Mouse (Mus musculus) small intestine, adult 2 months (tissue): ENCODE results near the gene Prg2. TPM values are rescaled to one million over a fixed set of nuclear protein-coding genes. Genes with fewer than 3 reads are reported as not detected.

Experiments
- H3K27ac ChIP-seq: fragments of 200-500 bp; 2 replicates; pipeline ENCODE4 v1.5.1; 2012; ENCODE audit warnings: low read depth, low read length, control low read depth, inconsistent platforms; ENCODE audit not compliant: insufficient read depth
- H3K27me3 ChIP-seq: fragments of 200-500 bp; 2 replicates; pipeline ENCODE4 v1.6.1; 2012; ENCODE audit warnings: mild to moderate bottlenecking, moderate library complexity, low read length, inconsistent platforms; ENCODE audit not compliant: control insufficient read depth, insufficient read depth
- H3K36me3 ChIP-seq: fragments of 200-500 bp; 2 replicates; pipeline ENCODE4 v1.6.1; 2012; ENCODE audit warnings: mild to moderate bottlenecking, low read length, control low read depth, inconsistent platforms; ENCODE audit not compliant: control insufficient read depth, insufficient read depth
- H3K4me1 ChIP-seq: fragments of 200-500 bp; 2 replicates; pipeline ENCODE4 v1.6.1; 2012; ENCODE audit warnings: low read length, inconsistent platforms, mixed read lengths; ENCODE audit not compliant: control insufficient read depth, insufficient read depth, insufficient read length
- H3K4me3 ChIP-seq: fragments of 200-500 bp; 2 replicates; pipeline ENCODE4 v1.5.1; 2012; ENCODE audit warnings: low read depth, mild to moderate bottlenecking, control low read depth, inconsistent platforms, low read length, moderate library complexity
- CTCF ChIP-seq: fragments of 200-500 bp; IDR thresholded peaks from 2 replicates; pipeline ENCODE4 v1.5.1; 2012; ENCODE audit warnings: low read depth, mild to moderate bottlenecking, control low read depth, inconsistent platforms, low read length, moderate library complexity, mixed read lengths; ENCODE audit not compliant: insufficient replicate concordance, insufficient read length; ENCODE audit errors: extremely low read depth
- POLR2A ChIP-seq: fragments of 200-500 bp; IDR thresholded peaks from 2 replicates; pipeline ENCODE4 v1.6.1; 2012; ENCODE audit warnings: low read depth, mild to moderate bottlenecking, control low read depth, inconsistent platforms, low read length, moderate library complexity
- WGBS: fragments of 180-500 bp; shearing (Covaris S2); methylation state at CpG from one replicate; pipeline ENCODE4 v1.1.7; 2018; 5-methylcytosine and 5-hydroxymethylcytosine counted together
- polyA plus RNA-seq: library from polyadenylated mRNA; depleted of rRNA; stranded (reverse); fragments of >200 nt; gene quantifications from 2 replicates; pipeline ENCODE4 v1.2.3, GENCODE M21; 2012

Gene Prg2
- polyA plus RNA-seq, 1 experiment = 0.49 TPM

DNA sequence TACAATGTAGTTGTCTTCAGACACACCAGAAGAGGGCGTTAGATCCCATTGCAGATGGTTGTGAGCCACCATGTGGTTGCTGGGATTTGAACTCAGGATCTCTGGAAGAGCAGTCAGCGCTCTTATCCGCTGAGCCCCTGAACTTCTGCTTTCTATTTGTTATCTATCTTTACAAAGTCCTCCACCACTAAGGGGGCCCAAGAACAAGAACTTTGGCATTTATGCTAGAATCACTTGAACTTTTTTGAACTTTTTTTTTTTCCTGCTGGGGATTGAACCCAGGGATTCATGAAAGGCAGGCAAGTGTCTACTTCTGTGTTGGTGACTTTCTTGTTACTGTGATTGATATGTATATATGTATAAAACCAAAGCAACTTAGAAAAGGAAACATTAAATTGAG lies 41.0 kb upstream of the Prg2 start:
- no peaks in the 10 kb centered on the region for H3K27me3 ChIP-seq
- TF ChIP-seq POLR2A (no peak), CTCF (no peak)
- no peak overlapping the region for H3K4me3 ChIP-seq
- peaks cover 5% of the 10 kb centered on the region; the same call in 1 of the 2 replicates for H3K4me1 ChIP-seq
- WGBS = 88% methylated on average over 3 of the region's 3 CpGs
- H3K36me3 ChIP-seq = no peaks in the 10 kb centered on the region
- no peak overlapping the region for H3K27ac ChIP-seq

DNA sequence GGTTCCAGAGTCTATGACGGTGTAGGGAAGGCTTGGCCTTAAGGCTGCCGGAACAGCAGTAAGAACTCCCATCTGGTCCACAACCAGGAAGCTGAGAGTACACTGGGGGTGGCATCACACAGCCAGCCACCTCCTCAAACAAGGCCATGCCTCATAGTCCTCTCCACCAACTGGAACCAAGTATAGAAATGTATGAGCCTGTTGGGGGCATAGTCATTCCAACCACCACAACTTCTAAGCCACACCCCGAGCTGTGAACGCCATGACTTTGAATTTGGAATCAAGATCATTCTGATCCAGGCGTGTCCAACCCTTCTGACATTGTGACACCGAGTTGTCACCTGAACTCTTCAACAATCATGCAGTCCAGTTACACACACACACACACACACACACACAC lies 40.5 kb upstream of the Prg2 start:
- Histone ChIP-seq H3K36me3 (no peaks in the 10 kb centered on the region), H3K27me3 (no peaks in the 10 kb centered on the region), H3K4me3 (no peak overlapping the region), H3K27ac (no peak overlapping the region), H3K4me1 (peaks cover 5% of the 10 kb centered on the region; the same call in 1 of the 2 replicates)
- no peak for TF ChIP-seq POLR2A
- no peak for TF ChIP-seq CTCF
- 86% methylated on average over 6 of the region's 6 CpGs for WGBS

DNA sequence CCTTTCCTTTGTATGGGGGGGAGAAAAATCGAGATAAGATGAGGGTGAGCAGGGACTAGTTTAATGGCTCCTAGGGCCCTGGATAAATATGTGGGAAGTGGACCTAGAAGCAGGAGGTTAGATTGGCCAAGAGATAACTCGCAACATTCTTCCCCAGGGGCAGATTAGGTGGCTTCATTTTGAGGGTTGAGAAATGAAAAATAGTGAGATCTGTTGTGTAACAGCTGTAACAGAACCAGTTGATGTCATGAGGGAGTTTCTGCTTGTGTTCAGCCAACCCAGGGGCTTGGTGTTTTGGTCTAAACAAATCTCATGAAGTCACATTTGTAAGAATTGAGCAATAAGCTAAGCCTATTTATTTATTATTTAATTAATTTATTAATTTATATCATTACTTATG lies 38.9 kb upstream of the Prg2 start:
- Histone ChIP-seq H3K27me3 (no peaks in the 10 kb centered on the region), H3K27ac (no peak overlapping the region), H3K36me3 (no peaks in the 10 kb centered on the region), H3K4me1 (peaks cover 5% of the 10 kb centered on the region; the same call in 1 of the 2 replicates), H3K4me3 (no peak overlapping the region)
- TF ChIP-seq POLR2A (no peak), CTCF (no peak)
- WGBS = 60% methylated on average over 2 of the region's 2 CpGs

DNA sequence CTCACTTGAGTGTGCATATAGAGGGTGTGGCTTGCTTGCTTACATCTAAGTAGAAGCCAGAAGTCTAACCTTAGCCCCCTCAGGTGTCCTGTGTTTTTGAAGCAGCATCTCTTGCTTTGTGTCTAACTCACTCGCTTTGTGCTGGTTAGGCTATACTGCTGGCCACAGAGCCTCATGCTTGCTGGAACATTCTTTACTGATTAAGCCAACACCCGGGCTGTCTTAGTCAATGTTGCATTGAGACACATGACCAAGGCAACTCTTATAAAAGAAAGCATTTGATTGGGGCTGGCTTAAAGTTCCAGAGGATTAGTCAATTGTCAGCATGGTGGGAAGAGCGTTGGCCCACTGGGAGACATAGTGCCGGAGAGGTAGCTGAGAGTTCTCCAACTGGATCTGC lies 38.5 kb upstream of the Prg2 start:
- TF ChIP-seq POLR2A (no peak), CTCF (no peak)
- H3K36me3 ChIP-seq = no peaks in the 10 kb centered on the region
- H3K27ac ChIP-seq = no peak overlapping the region
- WGBS = 88% methylated on average over 4 of the region's 4 CpGs
- H3K27me3 ChIP-seq = no peaks in the 10 kb centered on the region
- no peak overlapping the region for H3K4me3 ChIP-seq
- peaks cover 5% of the 10 kb centered on the region; the same call in 1 of the 2 replicates for H3K4me1 ChIP-seq

DNA sequence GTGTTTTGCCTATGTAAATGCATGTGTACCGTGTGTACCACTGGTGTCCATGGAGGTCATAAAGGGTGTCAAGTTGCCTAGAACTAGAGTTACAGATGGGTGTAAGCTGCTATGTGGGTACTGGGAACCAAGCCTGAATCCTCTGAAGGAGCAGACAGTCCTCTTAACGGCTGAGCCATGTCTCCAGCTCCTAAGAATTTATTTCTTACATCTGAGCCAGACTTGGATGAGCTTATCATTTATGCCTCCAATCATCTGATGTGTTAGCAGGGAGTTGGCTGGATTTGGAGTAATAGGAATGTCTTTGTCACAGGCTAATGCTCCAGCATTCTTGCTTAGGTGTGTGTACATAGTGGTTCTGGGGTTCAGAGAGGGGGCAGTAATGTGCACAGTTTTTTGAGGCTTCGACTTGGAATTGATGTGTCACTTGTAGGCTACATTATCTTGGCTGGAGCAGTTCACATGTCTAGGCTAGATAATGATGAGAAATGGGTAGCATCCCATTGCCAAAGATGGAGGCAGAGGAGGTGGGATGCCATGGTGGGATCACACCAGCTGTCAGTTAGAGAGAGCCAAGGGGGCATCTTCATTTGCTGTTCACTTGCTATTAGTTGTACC lies 33.0 kb upstream of the Prg2 start:
- Histone ChIP-seq H3K36me3 (no peaks in the 10 kb centered on the region; the same call in 1 of the 2 replicates), H3K4me3 (no peak overlapping the region), H3K27me3 (no peaks in the 10 kb centered on the region), H3K4me1 (no peaks in the 10 kb centered on the region), H3K27ac (no peak overlapping the region)
- WGBS = 71% methylated on average over 3 of the region's 3 CpGs
- TF ChIP-seq CTCF (no peak), POLR2A (no peak)

DNA sequence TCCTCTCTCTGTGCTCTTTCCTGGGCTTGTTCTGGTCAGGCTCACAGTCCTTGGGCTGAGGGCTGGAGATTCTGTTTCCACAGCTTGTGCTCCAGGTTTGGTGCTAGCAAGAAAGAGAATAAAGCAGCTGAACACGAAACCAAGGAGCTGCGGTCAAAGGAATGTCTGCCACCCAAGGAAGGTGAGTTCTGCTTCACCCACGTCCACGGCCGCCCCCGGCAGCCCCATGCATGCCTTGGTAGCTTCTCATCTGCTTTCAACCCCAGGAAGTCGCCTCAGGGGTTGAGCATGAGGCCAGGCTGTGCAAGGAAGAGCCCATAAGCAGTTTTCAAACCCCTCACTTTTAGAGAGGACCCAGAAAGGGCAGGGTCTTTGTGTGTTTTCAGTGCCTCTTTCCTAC lies 32.0 kb upstream of the Prg2 start:
- Histone ChIP-seq H3K4me1 (no peaks in the 10 kb centered on the region), H3K36me3 (no peaks in the 10 kb centered on the region; the same call in 1 of the 2 replicates), H3K27me3 (no peaks in the 10 kb centered on the region), H3K4me3 (no peak overlapping the region), H3K27ac (no peak overlapping the region)
- TF ChIP-seq POLR2A (no peak), CTCF (no peak)
- 94% methylated on average over 7 of the region's 7 CpGs for WGBS

DNA sequence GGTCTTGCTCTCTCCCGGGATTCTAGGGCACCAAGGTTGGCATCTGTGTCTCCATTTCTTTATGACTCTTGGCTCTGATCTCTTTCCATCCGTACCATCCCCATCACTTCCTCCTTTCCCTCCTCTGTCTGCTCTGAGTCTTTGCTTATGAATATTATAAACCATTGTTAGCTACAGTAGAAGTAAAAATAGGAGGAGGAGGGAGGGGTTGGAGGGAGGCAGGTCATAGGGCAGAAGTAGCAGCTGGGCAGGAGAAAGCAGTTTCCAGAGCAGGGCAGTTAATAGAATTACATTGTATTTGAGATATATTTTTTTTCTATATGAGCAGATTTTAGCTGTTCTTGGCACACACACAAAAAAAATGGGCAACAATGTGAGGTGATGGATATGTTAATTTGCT lies 31.5 kb upstream of the Prg2 start:
- TF ChIP-seq POLR2A (no peak), CTCF (no peak)
- 29% methylated on average over 2 of the region's 2 CpGs for WGBS
- Histone ChIP-seq H3K36me3 (no peaks in the 10 kb centered on the region; the same call in 1 of the 2 replicates), H3K27me3 (no peaks in the 10 kb centered on the region), H3K4me1 (no peaks in the 10 kb centered on the region), H3K4me3 (no peak overlapping the region), H3K27ac (no peak overlapping the region)

DNA sequence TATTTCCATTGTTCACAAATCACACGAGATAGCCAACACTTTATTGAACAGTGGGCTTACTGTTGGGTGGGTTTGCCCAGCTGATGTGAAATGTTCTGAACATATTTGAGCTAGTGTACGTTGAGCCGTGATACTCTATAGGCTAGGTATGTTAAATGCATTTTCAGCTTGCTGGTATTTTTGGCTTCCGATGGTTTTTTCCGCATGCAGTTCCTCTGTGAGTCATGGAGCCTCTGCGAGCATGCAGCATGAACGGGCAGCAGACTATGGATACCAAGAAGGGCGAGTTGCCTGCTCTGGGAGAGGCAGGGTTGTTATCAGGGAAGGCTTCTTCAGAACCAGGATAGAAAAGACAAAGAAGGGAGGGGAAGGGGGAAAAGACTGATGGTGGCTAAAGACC lies 29.2 kb upstream of the Prg2 start:
- TF ChIP-seq POLR2A = no peak
- no peak for TF ChIP-seq CTCF
- 81% methylated on average over 8 of the region's 8 CpGs for WGBS
- Histone ChIP-seq H3K4me3 (no peak overlapping the region), H3K36me3 (no peaks in the 10 kb centered on the region; the same call in 1 of the 2 replicates), H3K27ac (no peak overlapping the region), H3K4me1 (no peaks in the 10 kb centered on the region), H3K27me3 (no peaks in the 10 kb centered on the region)
